Mouse (Mus musculus) left cerebral cortex, adult 9 months (tissue): ENCODE measurements around the gene Hes3.
A peak's percentile ranks its signal among the peaks of the same experiment; 100 is the strongest.

Experiments used
- DNase-seq, 2 experiments: peaks; one replicate each; pipeline ENCODE4 v3.0.0; 2022; ENCODE audit warnings: low spot score in 2 of 2

Gene Hes3

GRCm38 (mm10) chr4:152278986-152279385 is 12.5 kb downstream of the Hes3 start:
- peak in 1 of 2 experiments; percentile 70 for DNase-seq

GRCm38 (mm10) chr4:152277916-152278315 is 13.5 kb downstream of the Hes3 start:
- DNase-seq, result no peak

- no peak for DNase-seq
These were observed 14.8 kb downstream of the Hes3 start for GRCm38 (mm10) chr4:152276389-152277347.

GRCm38 (mm10) chr4:152274681-152275131 is 16.8 kb downstream of the Hes3 start:
- no peak for DNase-seq

GRCm38 (mm10) chr4:152273621-152274236 is 17.7 kb downstream of the Hes3 start, which contains the start of gene Gpr153:
Gene Gpr153 (plus strand): TSS chr4:152274232.
- DNase-seq, result peak in 1 of 2 experiments; percentile 44

GRCm38 (mm10) chr4:152273191-152273590 is 18.3 kb downstream of the Hes3 start:
- no peak for DNase-seq

GRCm38 (mm10) chr4:152272449-152273049 is 18.9 kb downstream of the Hes3 start:
- DNase-seq, result no peak

- DNase-seq, result no peak
These were observed 19.5 kb downstream of the Hes3 start for GRCm38 (mm10) chr4:152272006-152272405.

- no peak for DNase-seq
These were observed 20.1 kb downstream of the Hes3 start for GRCm38 (mm10) chr4:152271334-152271733.

- no peak for DNase-seq
These were observed 20.9 kb downstream of the Hes3 start for GRCm38 (mm10) chr4:152270599-152270998.

GRCm38 (mm10) chr4:152269967-152270366 is 21.5 kb downstream of the Hes3 start:
- no peak for DNase-seq

- no peak for DNase-seq
These were observed 23.6 kb downstream of the Hes3 start for GRCm38 (mm10) chr4:152267748-152268369.

GRCm38 (mm10) chr4:152266236-152266895 is 25.1 kb downstream of the Hes3 start:
- DNase-seq, result peak in 1 of 2 experiments; percentile 73

GRCm38 (mm10) chr4:152265791-152266190 is 25.7 kb downstream of the Hes3 start:
- no peak for DNase-seq

GRCm38 (mm10) chr4:152264867-152265568 is 26.4 kb downstream of the Hes3 start:
- DNase-seq, result no peak

- no peak for DNase-seq
These were observed 27.3 kb downstream of the Hes3 start for GRCm38 (mm10) chr4:152264177-152264530.

GRCm38 (mm10) chr4:152263512-152264176 is 27.8 kb downstream of the Hes3 start:
- DNase-seq, result no peak

- DNase-seq, result no peak
These were observed 28.4 kb downstream of the Hes3 start for GRCm38 (mm10) chr4:152263089-152263488.

GRCm38 (mm10) chr4:152262187-152262586 is 29.3 kb downstream of the Hes3 start:
- no peak for DNase-seq

- DNase-seq, result no peak
These were observed 31.0 kb downstream of the Hes3 start for GRCm38 (mm10) chr4:152260451-152260850.
